Mouse (Mus musculus): ENCODE measurements around the gene Fras1. TPM values are rescaled to one million over a fixed set of nuclear protein-coding genes. Genes with fewer than 3 reads are reported as not detected.

Gene Fras1
- polyA plus RNA-seq, 1 experiment from 2014 or later, result 18.2 TPM

- Histone ChIP-seq H3K36me3 (ENCODE audit: control insufficient read depth, insufficient read depth, low read length) (no peaks in the 10 kb centered on the region), H3K9me3 (ENCODE audit: control insufficient read depth, low read length) (no peaks in the 10 kb centered on the region), H3K27ac (ENCODE audit: low read length) (0 out of 2 replicates have a peak overlapping the region, but pooled peaks have one; percentile 3), H3K27me3 (ENCODE audit: control insufficient read depth, insufficient read depth, low read depth, low read length) (no peaks in the 10 kb centered on the region), H3K4me1 (replicated peaks; ENCODE audit: control insufficient read depth, insufficient read depth, low read length) (peaks cover 21% of the 10 kb centered on the region), H3K9ac (ENCODE audit: low read length) (no peak overlapping the region), H3K4me2 (ENCODE audit: low read depth, low read length) (no peak overlapping the region), H3K4me3 (ENCODE audit: low read length) (no peak overlapping the region)
- ATAC-seq (ENCODE audit: low read depth), result no peak
- WGBS, result 43% methylated on average over 4 of the region's 4 CpGs
These were observed 83.7 kb downstream of the Fras1 start for GRCm38 (mm10) chr5:96457436-96457958.

DNA sequence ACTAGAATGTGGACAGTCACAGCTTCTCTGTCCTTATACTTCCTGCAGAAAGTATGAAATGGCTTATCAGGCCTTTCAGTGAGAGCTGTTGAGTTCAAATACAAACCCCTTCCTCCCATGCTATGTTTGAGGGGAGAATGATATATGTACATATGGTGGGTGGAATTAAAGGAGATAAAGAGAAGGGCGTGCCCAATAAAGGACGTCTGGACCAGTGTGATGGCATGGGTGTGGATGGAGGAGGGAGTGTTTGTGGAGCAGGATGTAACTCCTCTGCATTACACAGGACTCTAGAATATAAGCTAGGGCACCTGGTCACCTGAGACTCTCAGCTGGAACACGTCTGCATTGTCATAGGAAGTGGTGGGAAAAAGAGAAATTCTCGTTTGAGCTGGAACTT is 85.8 kb downstream of the Fras1 start:
- Histone ChIP-seq H3K27me3 (ENCODE audit: control insufficient read depth, insufficient read depth, low read depth, low read length) (no peaks in the 10 kb centered on the region), H3K4me3 (ENCODE audit: low read length) (no peak overlapping the region), H3K4me1 (replicated peaks; ENCODE audit: control insufficient read depth, insufficient read depth, low read length) (peaks cover 18% of the 10 kb centered on the region), H3K27ac (ENCODE audit: low read length) (no peak overlapping the region), H3K36me3 (ENCODE audit: control insufficient read depth, insufficient read depth, low read length) (no peaks in the 10 kb centered on the region), H3K4me2 (ENCODE audit: low read depth, low read length) (no peak overlapping the region), H3K9ac (ENCODE audit: low read length) (no peak overlapping the region), H3K9me3 (ENCODE audit: control insufficient read depth, low read length) (no peaks in the 10 kb centered on the region)
- WGBS, result 46% methylated on average over 4 of the region's 4 CpGs
- ATAC-seq (ENCODE audit: low read depth), result no peak

- Histone ChIP-seq H3K4me1 (replicated peaks; ENCODE audit: control insufficient read depth, insufficient read depth, low read length) (peaks cover 7% of the 10 kb centered on the region), H3K4me3 (ENCODE audit: low read length) (no peak overlapping the region), H3K4me2 (ENCODE audit: low read depth, low read length) (no peak overlapping the region), H3K9me3 (ENCODE audit: control insufficient read depth, low read length) (no peaks in the 10 kb centered on the region), H3K27ac (ENCODE audit: low read length) (no peak overlapping the region), H3K27me3 (ENCODE audit: control insufficient read depth, insufficient read depth, low read depth, low read length) (no peaks in the 10 kb centered on the region), H3K9ac (ENCODE audit: low read length) (no peak overlapping the region), H3K36me3 (ENCODE audit: control insufficient read depth, insufficient read depth, low read length) (no peaks in the 10 kb centered on the region)
- 100% methylated on average over 2 of the region's 2 CpGs for WGBS
- ATAC-seq (ENCODE audit: low read depth), result no peak
These were observed 88.4 kb downstream of the Fras1 start for GRCm38 (mm10) chr5:96462197-96462596.

- WGBS, result 19% methylated on average over 7 of the region's 7 CpGs
- peak; percentile 51; the same call in 1 of the 2 replicates for ATAC-seq (ENCODE audit: low read depth)
- H3K9ac ChIP-seq (ENCODE audit: low read length), result no peak overlapping the region
These were observed 92.7 kb downstream of the Fras1 start for GRCm38 (mm10) chr5:96466461-96466860.

DNA sequence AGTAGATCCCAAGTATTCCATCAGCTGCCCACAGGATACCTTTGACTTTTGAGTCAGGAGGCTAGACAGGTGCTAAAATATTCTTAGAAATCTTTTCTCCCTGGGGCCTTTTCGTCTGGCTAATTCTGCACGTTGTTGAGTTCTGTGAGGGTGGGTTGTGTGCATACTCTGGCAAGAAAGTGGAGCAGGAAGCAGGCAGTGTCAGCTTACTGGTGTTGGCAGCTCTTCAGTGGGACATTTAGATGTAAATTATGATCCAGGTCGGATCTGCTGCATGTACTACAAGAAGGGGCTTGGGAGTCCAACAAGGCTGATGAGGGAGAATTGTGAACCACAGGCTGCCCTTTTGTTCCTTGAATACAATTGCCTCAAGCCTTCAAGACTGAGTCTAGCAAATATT is 98.2 kb downstream of the Fras1 start:
- H3K4me3 ChIP-seq (ENCODE audit: low read length), result no peak overlapping the region
- ATAC-seq (ENCODE audit: low read depth), result no peak
- no peaks in the 10 kb centered on the region for H3K4me1 ChIP-seq (replicated peaks; ENCODE audit: control insufficient read depth, insufficient read depth, low read length)
- H3K4me2 ChIP-seq (ENCODE audit: low read depth, low read length), result no peak overlapping the region
- no peaks in the 10 kb centered on the region for H3K27me3 ChIP-seq (ENCODE audit: control insufficient read depth, insufficient read depth, low read depth, low read length)
- H3K27ac ChIP-seq (ENCODE audit: low read length), result no peak overlapping the region
- 27% methylated on average over 3 of the region's 3 CpGs for WGBS
- H3K9ac ChIP-seq (ENCODE audit: low read length), result no peak overlapping the region
- no peaks in the 10 kb centered on the region for H3K36me3 ChIP-seq (ENCODE audit: control insufficient read depth, insufficient read depth, low read length)
- H3K9me3 ChIP-seq (ENCODE audit: control insufficient read depth, low read length), result no peaks in the 10 kb centered on the region

More at GRCm38 (mm10) chr5:96466461-96466860, 92.7 kb downstream of the Fras1 start:
- Histone ChIP-seq H3K4me2 (ENCODE audit: low read depth, low read length) (no peak overlapping the region), H3K36me3 (ENCODE audit: control insufficient read depth, insufficient read depth, low read length) (no peaks in the 10 kb centered on the region), H3K9me3 (ENCODE audit: control insufficient read depth, low read length) (no peaks in the 10 kb centered on the region), H3K27me3 (ENCODE audit: control insufficient read depth, insufficient read depth, low read depth, low read length) (no peaks in the 10 kb centered on the region), H3K27ac (ENCODE audit: low read length) (no peak overlapping the region), H3K4me3 (ENCODE audit: low read length) (no peak overlapping the region), H3K4me1 (replicated peaks; ENCODE audit: control insufficient read depth, insufficient read depth, low read length) (no peaks in the 10 kb centered on the region; the same call in 1 of the 2 replicates)

- H3K9me3 ChIP-seq (ENCODE audit: control insufficient read depth, low read length), result no peaks in the 10 kb centered on the region
- H3K27ac ChIP-seq (ENCODE audit: low read length), result no peak overlapping the region
- no peaks in the 10 kb centered on the region for H3K4me1 ChIP-seq (replicated peaks; ENCODE audit: control insufficient read depth, insufficient read depth, low read length)
- H3K4me2 ChIP-seq (ENCODE audit: low read depth, low read length), result no peak overlapping the region
- ATAC-seq (ENCODE audit: low read depth), result peak; percentile 87
- 27% methylated on average over 3 of the region's 3 CpGs for WGBS
- H3K36me3 ChIP-seq (ENCODE audit: control insufficient read depth, insufficient read depth, low read length), result no peaks in the 10 kb centered on the region
- H3K9ac ChIP-seq (ENCODE audit: low read length), result no peak overlapping the region
- H3K27me3 ChIP-seq (ENCODE audit: control insufficient read depth, insufficient read depth, low read depth, low read length), result no peaks in the 10 kb centered on the region
- H3K4me3 ChIP-seq (ENCODE audit: low read length), result no peak overlapping the region
These were observed 101.7 kb downstream of the Fras1 start for GRCm38 (mm10) chr5:96475488-96475887.

DNA sequence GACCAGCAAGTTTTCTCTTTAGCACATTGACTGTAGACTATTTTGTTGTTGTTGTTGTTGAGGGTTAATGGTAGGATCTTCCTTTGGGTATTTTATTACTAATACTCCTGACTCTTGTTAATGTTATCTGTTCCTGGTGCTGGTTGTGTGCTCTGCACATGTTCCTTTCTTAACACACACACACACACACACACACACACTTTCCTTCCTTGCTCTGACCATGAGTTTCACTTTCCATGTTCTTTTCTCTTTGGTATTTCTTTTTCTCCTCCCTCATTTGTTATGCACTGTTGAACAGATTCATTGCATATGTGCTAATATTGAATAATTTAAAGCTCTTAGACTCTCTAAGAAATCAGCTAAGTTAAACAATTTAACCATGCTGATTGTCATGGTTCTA is 105.2 kb downstream of the Fras1 start:
- Histone ChIP-seq H3K36me3 (ENCODE audit: control insufficient read depth, insufficient read depth, low read length) (no peaks in the 10 kb centered on the region), H3K4me1 (replicated peaks; ENCODE audit: control insufficient read depth, insufficient read depth, low read length) (no peaks in the 10 kb centered on the region), H3K27me3 (ENCODE audit: control insufficient read depth, insufficient read depth, low read depth, low read length) (no peaks in the 10 kb centered on the region), H3K4me3 (ENCODE audit: low read length) (no peak overlapping the region), H3K9me3 (ENCODE audit: control insufficient read depth, low read length) (no peaks in the 10 kb centered on the region), H3K9ac (ENCODE audit: low read length) (no peak overlapping the region), H3K4me2 (ENCODE audit: low read depth, low read length) (no peak overlapping the region), H3K27ac (ENCODE audit: low read length) (no peak overlapping the region)
- ATAC-seq (ENCODE audit: low read depth), result no peak

GRCm38 (mm10) chr5:96481159-96481558 is 107.4 kb downstream of the Fras1 start:
- H3K36me3 ChIP-seq (ENCODE audit: control insufficient read depth, insufficient read depth, low read length), result no peaks in the 10 kb centered on the region
- ATAC-seq (ENCODE audit: low read depth), result no peak
- H3K27ac ChIP-seq (ENCODE audit: low read length), result no peak overlapping the region
- no peak overlapping the region for H3K4me2 ChIP-seq (ENCODE audit: low read depth, low read length)
- H3K27me3 ChIP-seq (ENCODE audit: control insufficient read depth, insufficient read depth, low read depth, low read length), result no peaks in the 10 kb centered on the region
- 44% methylated on average over 2 of the region's 2 CpGs for WGBS
- H3K4me1 ChIP-seq (replicated peaks; ENCODE audit: control insufficient read depth, insufficient read depth, low read length), result no peaks in the 10 kb centered on the region
- no peak overlapping the region for H3K9ac ChIP-seq (ENCODE audit: low read length)
- no peaks in the 10 kb centered on the region for H3K9me3 ChIP-seq (ENCODE audit: control insufficient read depth, low read length)
- no peak overlapping the region for H3K4me3 ChIP-seq (ENCODE audit: low read length)

DNA sequence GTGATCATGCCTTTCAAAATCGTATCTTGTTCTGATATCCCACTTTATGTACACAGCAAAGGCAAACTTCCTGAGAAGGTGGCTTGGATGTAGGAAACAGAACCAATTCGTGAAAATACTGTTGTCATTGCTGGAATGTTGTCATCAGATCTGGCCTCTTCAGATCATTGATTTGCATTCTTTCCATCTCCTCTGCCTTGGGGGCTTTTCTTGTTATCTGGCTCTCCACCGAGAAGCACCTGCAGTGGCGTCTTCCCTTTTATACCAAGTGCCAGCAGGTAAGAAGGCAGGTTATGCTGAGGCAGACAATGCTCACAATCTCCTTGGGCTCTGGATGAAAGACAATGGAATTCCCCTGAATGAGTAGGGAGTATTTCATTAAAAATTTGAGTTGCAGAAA is 108.3 kb downstream of the Fras1 start:
- no peak overlapping the region for H3K9ac ChIP-seq (ENCODE audit: low read length)
- H3K4me1 ChIP-seq (replicated peaks; ENCODE audit: control insufficient read depth, insufficient read depth, low read length), result no peaks in the 10 kb centered on the region
- H3K27me3 ChIP-seq (ENCODE audit: control insufficient read depth, insufficient read depth, low read depth, low read length), result no peaks in the 10 kb centered on the region
- H3K4me2 ChIP-seq (ENCODE audit: low read depth, low read length), result no peak overlapping the region
- H3K4me3 ChIP-seq (ENCODE audit: low read length), result no peak overlapping the region
- WGBS, result 58% methylated on average over 4 of the region's 4 CpGs
- ATAC-seq (ENCODE audit: low read depth), result no peak
- no peaks in the 10 kb centered on the region for H3K9me3 ChIP-seq (ENCODE audit: control insufficient read depth, low read length)
- no peak overlapping the region for H3K27ac ChIP-seq (ENCODE audit: low read length)
- H3K36me3 ChIP-seq (ENCODE audit: control insufficient read depth, insufficient read depth, low read length), result no peaks in the 10 kb centered on the region

DNA sequence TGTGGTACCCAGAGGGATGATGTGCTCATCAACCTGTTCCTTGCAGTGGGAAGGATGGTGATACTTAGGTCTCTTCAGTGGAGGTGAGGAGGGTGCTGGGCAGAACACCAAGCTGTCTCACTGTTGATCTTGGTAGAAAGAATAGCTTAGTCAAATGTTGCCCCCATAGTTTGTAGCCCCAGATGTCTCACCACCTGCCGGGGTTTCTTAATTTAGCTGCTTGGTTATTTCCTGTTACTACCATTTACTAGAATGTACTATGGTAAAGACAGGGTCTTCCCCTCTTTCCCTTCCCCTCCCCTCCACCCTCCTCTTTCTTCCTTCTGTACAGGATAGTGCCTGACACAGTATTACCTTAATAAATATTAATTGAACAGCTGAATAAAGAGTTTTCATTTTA is 118.7 kb downstream of the Fras1 start:
- no peaks in the 10 kb centered on the region for H3K27me3 ChIP-seq (ENCODE audit: control insufficient read depth, insufficient read depth, low read depth, low read length)
- ATAC-seq (ENCODE audit: low read depth), result no peak
- no peak overlapping the region for H3K4me3 ChIP-seq (ENCODE audit: low read length)
- no peaks in the 10 kb centered on the region for H3K4me1 ChIP-seq (replicated peaks; ENCODE audit: control insufficient read depth, insufficient read depth, low read length)
- H3K9me3 ChIP-seq (ENCODE audit: control insufficient read depth, low read length), result no peaks in the 10 kb centered on the region
- H3K4me2 ChIP-seq (ENCODE audit: low read depth, low read length), result no peak overlapping the region
- 75% methylated on average over 1 of the region's 1 CpGs for WGBS
- H3K9ac ChIP-seq (ENCODE audit: low read length), result no peak overlapping the region
- no peaks in the 10 kb centered on the region for H3K36me3 ChIP-seq (ENCODE audit: control insufficient read depth, insufficient read depth, low read length)
- H3K27ac ChIP-seq (ENCODE audit: low read length), result no peak overlapping the region

Data from lung, embryonic 16.5 days (tissue).